Mouse (Mus musculus) G1E (cell line): Measurements from ENCODE around the gene Pepd. TPM values are rescaled to one million over a fixed set of nuclear protein-coding genes. Genes with fewer than 3 reads are reported as not detected.

Source experiments
- ATAC-seq: 2 replicates; pipeline ENCODE4 v1.8.0; 2016; ENCODE audit warnings: mild to moderate bottlenecking; ENCODE audit not compliant: insufficient number of reproducible peaks, poor library complexity, low FRiP score, severe bottlenecking; ENCODE audit errors: extremely low read depth
- DNase-seq: peaks from one replicate; pipeline ENCODE4 v3.0.0; 2012; ENCODE audit warnings: low spot score
- H3K27me3 ChIP-seq: 2 replicates; pipeline ENCODE4 v1.6.1; 2012; ENCODE audit warnings: mild to moderate bottlenecking, low read length, inconsistent platforms; ENCODE audit not compliant: insufficient read depth
- H3K36me3 ChIP-seq: replicated peaks from 2 replicates; pipeline ENCODE3; 2012; ENCODE audit warnings: mild to moderate bottlenecking, inconsistent platforms
- H3K4me1 ChIP-seq: 2 replicates; pipeline ENCODE4 v1.6.1; 2012; ENCODE audit warnings: low read depth, low read length, inconsistent platforms, mixed read lengths; ENCODE audit not compliant: insufficient read depth
- H3K4me3 ChIP-seq: 2 replicates; pipeline ENCODE4 v1.5.1; 2012; ENCODE audit warnings: low read depth, mild to moderate bottlenecking, inconsistent platforms, low read length, moderate library complexity, mixed read lengths
- H3K9me3 ChIP-seq: replicated peaks from 2 replicates; pipeline ENCODE4 v1.6.1; 2012; ENCODE audit warnings: inconsistent platforms
- CTCF ChIP-seq: IDR thresholded peaks from 2 replicates; pipeline ENCODE4 v1.5.1; 2012; ENCODE audit warnings: low read depth, low read length, inconsistent platforms, mixed read lengths
- GATA1 ChIP-seq: IDR thresholded peaks from 2 replicates; pipeline ENCODE4 v1.6.1; 2012; ENCODE audit warnings: borderline replicate concordance, low read length, inconsistent platforms, mixed read lengths
- GATA2 ChIP-seq: IDR thresholded peaks from 2 replicates; pipeline ENCODE4 v1.6.1; 2012; ENCODE audit warnings: low read depth, low read length, inconsistent platforms, borderline replicate concordance
- POLR2AphosphoS5 ChIP-seq: IDR thresholded peaks from 2 replicates; pipeline ENCODE4 v1.6.1; 2012; ENCODE audit warnings: low read depth, low read length, inconsistent platforms; ENCODE audit not compliant: insufficient replicate concordance
- TAL1 ChIP-seq: conservative IDR thresholded peaks from 2 replicates; pipeline ENCODE4 v1.6.1; 2012; ENCODE audit warnings: low read depth, low read length, inconsistent platforms, mixed read lengths
- polyA plus RNA-seq: library from polyadenylated mRNA; stranded (reverse); fragments of >175 nt; gene quantifications from 2 replicates; pipeline ENCODE4 v1.2.3, GENCODE M21; 2012
- total RNA-seq, 2 experiments: library from RNA; stranded (forward) in 1 of 2; stranded (reverse) in 1 of 2; fragments of 200-1000 nt in 1 of 2; fragments of >200 nt in 1 of 2; fragmentation: Nextera tagmentation in 1 of 2; gene quantifications; 2 replicates each; pipeline ENCODE4 v1.2.3; 2014 to 2017

The Pepd gene
- total and polyA plus RNA-seq, 3 experiments = 11.1 to 51.0 (median 12.7) TPM

DNA sequence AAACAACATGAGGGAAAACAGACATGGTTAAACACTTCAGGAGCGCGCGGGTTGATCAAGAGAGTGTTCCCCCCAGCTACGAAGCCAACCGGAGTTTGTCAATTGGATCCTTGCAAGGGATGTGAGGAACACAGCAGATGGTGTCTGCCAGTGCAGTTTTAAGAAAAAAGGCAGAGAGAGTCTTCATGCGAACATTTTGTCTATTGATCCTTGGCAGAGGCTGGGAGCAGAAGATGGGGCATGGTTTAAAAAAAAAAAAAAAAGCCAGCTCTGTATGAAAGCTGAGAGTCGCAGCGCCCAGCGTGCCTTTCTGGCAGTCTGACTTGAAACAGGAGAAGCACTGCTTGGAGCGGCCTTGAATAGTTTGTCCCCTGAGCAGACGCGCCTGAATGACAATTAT is 23.3 kb upstream of the Pepd start:
- H3K27me3 ChIP-seq = no peaks in the 10 kb centered on the region
- no peak for DNase-seq
- H3K4me3 ChIP-seq = no peak overlapping the region
- ATAC-seq = no peak
- no peaks in the 10 kb centered on the region for H3K36me3 ChIP-seq
- no peaks in the 10 kb centered on the region for H3K4me1 ChIP-seq
- H3K9me3 ChIP-seq = peaks cover 34% of the 10 kb centered on the region
- TF ChIP-seq TAL1 (no peak), POLR2AphosphoS5 (no peak), GATA2 (no peak), CTCF (no peak), GATA1 (no peak)

DNA sequence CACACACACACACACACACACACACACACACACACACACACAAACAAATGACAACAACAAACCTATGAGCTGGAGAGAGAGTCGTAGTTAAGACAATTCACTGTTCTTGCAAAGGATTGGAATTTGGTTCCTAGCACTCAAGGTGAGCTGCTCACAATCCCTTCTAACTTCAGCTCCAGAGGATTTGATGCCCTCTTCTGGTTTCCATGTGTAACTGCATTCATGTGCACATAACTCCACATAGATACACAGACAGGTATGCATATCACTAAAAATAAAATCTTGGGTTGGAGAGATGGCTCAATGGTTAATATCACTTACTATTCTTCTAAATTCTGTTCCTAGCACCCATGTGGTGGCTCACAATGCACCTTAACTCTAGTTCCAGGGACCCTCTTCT is 19.3 kb upstream of the Pepd start:
- ATAC-seq (no peak), DNase-seq (no peak)
- no peaks in the 10 kb centered on the region for H3K36me3 ChIP-seq
- H3K4me3 ChIP-seq = no peak overlapping the region
- no peaks in the 10 kb centered on the region for H3K27me3 ChIP-seq
- no peaks in the 10 kb centered on the region; the same call in 1 of the 2 replicates for H3K4me1 ChIP-seq
- peaks cover 6% of the 10 kb centered on the region; the same call in 1 of the 2 replicates for H3K9me3 ChIP-seq
- TF ChIP-seq POLR2AphosphoS5 (no peak), CTCF (no peak), TAL1 (no peak), GATA2 (no peak), GATA1 (no peak)

DNA sequence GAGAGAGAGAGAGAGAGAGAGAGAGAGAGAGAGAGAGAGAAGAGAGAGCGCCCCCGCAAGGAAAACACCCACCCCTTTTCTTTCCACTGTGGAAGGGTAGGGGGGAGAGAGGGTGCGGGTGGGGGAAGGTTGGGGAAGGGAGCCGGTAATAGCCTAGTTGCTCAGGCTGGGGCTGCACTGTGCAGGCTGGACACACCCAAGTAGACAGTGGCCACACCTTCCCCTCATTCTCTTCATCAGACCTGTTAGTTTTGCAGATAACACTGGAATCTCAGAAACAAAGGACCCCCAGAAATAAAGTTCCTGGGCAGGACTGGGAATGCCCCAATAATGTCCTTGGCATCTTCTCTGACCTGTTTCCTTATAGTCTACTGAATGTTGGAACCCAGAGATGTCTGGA is 15.7 kb upstream of the Pepd start:
- Histone ChIP-seq H3K27me3 (no peaks in the 10 kb centered on the region), H3K36me3 (no peaks in the 10 kb centered on the region), H3K4me1 (no peaks in the 10 kb centered on the region; the same call in 1 of the 2 replicates), H3K4me3 (no peak overlapping the region), H3K9me3 (no peaks in the 10 kb centered on the region)
- ATAC-seq (no peak), DNase-seq (no peak)
- TF ChIP-seq CTCF (no peak), GATA1 (no peak), GATA2 (no peak), POLR2AphosphoS5 (no peak), TAL1 (no peak)

DNA sequence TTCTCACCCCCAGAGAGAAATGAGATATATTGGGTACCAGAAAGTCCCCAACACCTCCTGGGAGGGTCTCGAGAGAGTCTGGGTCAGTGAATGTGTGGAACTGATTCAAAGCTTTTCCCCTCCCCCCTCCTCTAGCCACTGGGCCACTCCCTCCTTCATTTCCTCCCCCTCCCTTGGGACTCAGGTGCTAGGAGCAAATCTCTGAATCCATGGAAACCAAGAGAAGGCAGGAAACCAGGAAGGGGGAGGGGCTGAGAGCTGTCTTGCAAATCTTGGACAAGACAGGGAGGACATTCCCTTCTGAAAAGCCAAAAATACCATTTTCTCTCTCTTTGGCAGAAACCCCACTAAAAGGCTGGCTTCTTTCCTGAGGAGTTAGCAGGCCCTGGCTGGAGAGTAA is 15.1 kb upstream of the Pepd start:
- DNase-seq (no peak), ATAC-seq (no peak)
- Histone ChIP-seq H3K9me3 (no peaks in the 10 kb centered on the region), H3K36me3 (no peaks in the 10 kb centered on the region), H3K27me3 (no peaks in the 10 kb centered on the region), H3K4me1 (no peaks in the 10 kb centered on the region; the same call in 1 of the 2 replicates), H3K4me3 (no peak overlapping the region)
- TF ChIP-seq GATA1 (no peak), POLR2AphosphoS5 (no peak), CTCF (no peak)

DNA sequence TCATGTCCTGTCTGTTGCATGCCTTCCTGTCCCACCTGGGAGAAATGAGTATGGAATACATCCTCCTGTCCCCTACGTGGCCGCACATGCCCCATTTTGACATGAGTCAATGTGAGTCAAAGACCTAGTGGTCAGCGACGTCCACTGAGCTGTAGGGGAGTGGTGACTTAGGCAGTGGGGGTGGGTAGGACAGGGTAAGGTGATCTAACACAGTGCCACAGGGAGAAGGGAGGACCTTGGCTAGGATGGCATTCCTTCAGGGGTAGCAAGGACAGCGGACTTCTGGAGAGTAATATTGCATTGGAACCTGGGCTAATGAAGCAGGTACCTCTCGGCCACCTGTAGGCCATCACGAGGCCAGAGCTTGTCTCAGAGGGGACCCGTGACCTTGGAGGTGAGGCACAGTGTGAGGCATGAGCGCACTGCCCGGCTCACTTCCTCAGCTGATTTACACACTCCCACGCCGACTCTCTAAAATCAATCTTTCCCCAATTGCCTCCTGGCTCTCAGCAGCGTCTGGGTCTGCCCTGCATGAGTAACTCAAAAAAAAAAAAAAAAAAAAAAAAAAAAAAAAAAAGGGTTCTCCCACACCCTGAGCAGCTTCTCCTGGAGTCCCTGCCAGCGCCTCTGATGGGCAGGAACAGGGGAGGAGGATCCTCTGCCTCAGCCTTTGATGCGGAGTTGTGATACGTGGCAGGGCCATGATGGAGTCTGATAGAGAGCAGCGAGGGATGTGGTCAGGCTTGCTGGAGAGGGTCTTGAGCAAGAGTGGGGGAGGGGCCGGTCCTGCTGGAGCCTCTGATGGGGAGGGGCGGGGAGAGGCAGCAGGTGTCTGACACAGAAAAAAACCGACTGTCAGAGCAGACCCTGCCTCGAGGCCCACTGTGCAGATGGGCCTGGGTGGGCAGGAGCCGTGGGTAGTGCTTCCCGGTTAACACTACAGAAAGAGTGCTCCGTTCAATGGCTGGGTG is 1.8 kb upstream of the Pepd start:
- Histone ChIP-seq H3K27me3 (peaks cover 11% of the 10 kb centered on the region), H3K4me3 (no peak overlapping the region), H3K4me1 (peaks cover 15% of the 10 kb centered on the region), H3K36me3 (peaks cover 13% of the 10 kb centered on the region), H3K9me3 (no peaks in the 10 kb centered on the region)
- TF ChIP-seq TAL1 = no peak
- TF ChIP-seq CTCF = no peak
- TF ChIP-seq GATA1 = no peak
- TF ChIP-seq GATA2 = no peak
- TF ChIP-seq POLR2AphosphoS5 = no peak
- no peak for DNase-seq
- no peak for ATAC-seq

DNA sequence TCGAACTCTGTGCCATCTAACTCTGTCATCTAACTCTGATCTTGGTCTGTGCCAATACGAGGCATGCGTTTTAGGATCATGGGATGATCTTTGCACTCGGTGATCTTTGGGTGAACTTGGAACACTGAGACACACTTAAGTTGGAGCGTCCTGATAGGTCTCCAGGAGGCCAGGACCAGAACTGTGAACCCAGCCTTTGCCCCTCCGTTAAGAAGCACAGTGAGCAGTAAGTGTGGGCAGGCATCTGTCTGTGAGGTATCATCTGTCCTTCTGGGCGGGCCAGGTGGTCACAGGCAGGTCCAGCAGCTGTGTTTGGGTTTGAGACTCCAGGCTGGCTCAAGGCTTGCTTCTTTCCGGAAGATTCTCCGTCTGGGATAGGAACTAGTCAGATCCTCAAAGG is 1.8 kb downstream of the Pepd start:
- H3K27me3 ChIP-seq = peaks cover 8% of the 10 kb centered on the region
- no peaks in the 10 kb centered on the region for H3K9me3 ChIP-seq
- DNase-seq = no peak
- H3K4me3 ChIP-seq = no peak overlapping the region
- TF ChIP-seq POLR2AphosphoS5 (no peak), GATA1 (no peak), GATA2 (no peak), TAL1 (no peak), CTCF (no peak)
- ATAC-seq = no peak
- H3K4me1 ChIP-seq = peaks cover 23% of the 10 kb centered on the region
- peaks cover 32% of the 10 kb centered on the region for H3K36me3 ChIP-seq
